15 mouse cellular contexts compared by ENCODE assay signal in the genomic region with DNA sequence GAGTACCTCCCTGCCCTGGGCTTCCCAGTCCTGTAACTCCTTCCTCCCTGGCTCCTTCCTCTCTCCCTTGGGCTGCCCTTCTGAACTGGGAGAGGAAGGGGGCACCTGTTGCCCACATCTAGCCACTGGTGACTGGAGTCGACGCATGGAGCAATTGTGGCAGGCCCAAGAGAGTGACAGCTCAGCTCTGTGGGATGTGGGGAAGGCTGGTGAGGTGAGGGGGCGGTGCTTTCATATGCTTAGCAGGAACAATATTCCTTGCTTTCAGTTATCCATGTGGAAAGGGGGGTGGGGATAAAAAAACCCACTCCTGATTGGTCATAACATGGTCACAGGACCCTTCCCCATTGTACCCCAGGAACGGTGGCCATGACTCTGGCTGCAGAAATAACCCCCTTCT. TPM values are rescaled to one million over a fixed set of nuclear protein-coding genes. Genes with fewer than 3 reads are reported as not detected.
A peak's percentile ranks its signal among the peaks of the same experiment; 100 is the strongest.
DNase-seq lines count a peak whose midpoint lies in the region; ATAC-seq and TF ChIP-seq lines count a peak whose summit lies in the region.
"Had no signal": no experiment of that assay in that cellular context is flagged by ENCODE, and none has a peak within 500 bp of the region (broad histone marks: within the 10 kb centered on the region; RNA-seq: fewer than 3 reads in every experiment).

No protein-coding gene starts in this region.

- no peak for DNase-seq in heart, adult 9 months (ENCODE audit: low spot score in 2 of 2)
- no peak for DNase-seq in lung, embryonic 14.5 days
- DNase-seq in lung, postnatal 25 days (ENCODE audit: low spot score) = no peak
- DNase-seq in thymus, adult 2 months = no peak
- DNase-seq in cerebellum, adult 11 months = no peak
- DNase-seq: cerebellum, adult 2 months; left cerebral cortex, postnatal 4 days; retina, postnatal 1 day; thymus, postnatal 36 days had no signal

- H3K4me1 ChIP-seq in heart, embryonic 12.5 days (replicated peaks) = peaks cover 13% of the 10 kb centered on the region; the same call in 1 of the 2 replicates
- H3K4me1 ChIP-seq in lung, embryonic 14.5 days (ENCODE audit: insufficient read depth) = no peaks in the 10 kb centered on the region; the same call in 1 of the 2 replicates
- H3K4me1 ChIP-seq in intestine, postnatal 0 days (replicated peaks; ENCODE audit: control insufficient read depth, insufficient read depth, low read length) = peaks cover 18% of the 10 kb centered on the region; the same call in 1 of the 2 replicates
- H3K4me1 ChIP-seq in thymus, adult 2 months (replicated peaks; ENCODE audit: control insufficient read depth, insufficient read depth, low read length) = no peaks in the 10 kb centered on the region

- no peak overlapping the region for H3K9ac ChIP-seq in heart, embryonic 12.5 days
- no peak overlapping the region for H3K9ac ChIP-seq in lung, embryonic 14.5 days
- no peak overlapping the region for H3K9ac ChIP-seq in intestine, postnatal 0 days (ENCODE audit: low read depth, low read length)
- H3K9ac ChIP-seq: hindbrain, embryonic 15.5 days; midbrain, embryonic 13.5 days; neural tube, embryonic 12.5 days had no signal

- H3K9me3 ChIP-seq in heart, embryonic 12.5 days (replicated peaks) = no peaks in the 10 kb centered on the region
- no peaks in the 10 kb centered on the region for H3K9me3 ChIP-seq in lung, embryonic 14.5 days (ENCODE audit: low read depth, low read length)
- H3K9me3 ChIP-seq in intestine, postnatal 0 days (ENCODE audit: control insufficient read depth) = no peaks in the 10 kb centered on the region
- H3K9me3 ChIP-seq: heart, embryonic 13.5 days; hindbrain, embryonic 15.5 days; midbrain, embryonic 13.5 days; neural tube, embryonic 12.5 days had no signal

- H3K36me3 ChIP-seq in heart, embryonic 12.5 days = no peaks in the 10 kb centered on the region
- H3K36me3 ChIP-seq in lung, embryonic 14.5 days (ENCODE audit: insufficient read depth) = no peaks in the 10 kb centered on the region
- H3K36me3 ChIP-seq in intestine, postnatal 0 days (ENCODE audit: control insufficient read depth, insufficient read depth) = no peaks in the 10 kb centered on the region; the same call in 1 of the 2 replicates
- H3K36me3 ChIP-seq in thymus, adult 2 months (ENCODE audit: control insufficient read depth, insufficient read depth, low read length) = no peaks in the 10 kb centered on the region
- H3K36me3 ChIP-seq: heart, embryonic 13.5 days; hindbrain, embryonic 15.5 days; midbrain, embryonic 13.5 days; neural tube, embryonic 12.5 days had no signal

- WGBS in heart, embryonic 12.5 days = 77% methylated on average over 4 of the region's 4 CpGs
- 75% methylated on average over 4 of the region's 4 CpGs for WGBS in lung, embryonic 14.5 days
- 59% methylated on average over 4 of the region's 4 CpGs for WGBS in intestine, postnatal 0 days
- WGBS in thymus, adult 2 months = 85% methylated on average over 4 of the region's 4 CpGs

- H3K27ac ChIP-seq in heart, embryonic 12.5 days (ENCODE audit: poor library complexity, severe bottlenecking) = no peak overlapping the region
- no peak overlapping the region for H3K27ac ChIP-seq in lung, embryonic 14.5 days (ENCODE audit: low read depth)
- H3K27ac ChIP-seq in intestine, postnatal 0 days (ENCODE audit: low read depth, low read length) = peak overlapping the region; percentile 77
- no peak overlapping the region for H3K27ac ChIP-seq in thymus, adult 2 months (ENCODE audit: control insufficient read depth, insufficient read depth, low read length)
- H3K27ac ChIP-seq: heart, embryonic 13.5 days; hindbrain, embryonic 15.5 days; midbrain, embryonic 13.5 days; neural tube, embryonic 12.5 days had no signal

- no peak overlapping the region for H3K4me3 ChIP-seq in heart, embryonic 12.5 days
- H3K4me3 ChIP-seq in lung, embryonic 14.5 days (ENCODE audit: low read depth, low read length) = no peak overlapping the region
- H3K4me3 ChIP-seq in intestine, postnatal 0 days (ENCODE audit: low read depth, low read length) = no peak overlapping the region
- H3K4me3 ChIP-seq in thymus, adult 2 months (ENCODE audit: control insufficient read depth, insufficient read depth, low read length) = no peak overlapping the region
- H3K4me3 ChIP-seq: hindbrain, embryonic 15.5 days; midbrain, embryonic 13.5 days; neural tube, embryonic 12.5 days had no signal

- H3K27me3 ChIP-seq in heart, embryonic 12.5 days (replicated peaks) = peaks cover 17% of the 10 kb centered on the region
- no peaks in the 10 kb centered on the region for H3K27me3 ChIP-seq in lung, embryonic 14.5 days (ENCODE audit: insufficient read depth, low read length)
- no peaks in the 10 kb centered on the region for H3K27me3 ChIP-seq in intestine, postnatal 0 days (replicated peaks; ENCODE audit: control insufficient read depth, insufficient read depth, low read length)
- no peaks in the 10 kb centered on the region for H3K27me3 ChIP-seq in thymus, adult 2 months (ENCODE audit: control insufficient read depth, insufficient read depth, low read length)
- H3K27me3 ChIP-seq: midbrain, embryonic 13.5 days; neural tube, embryonic 12.5 days had no signal

- no peak for TF ChIP-seq CTCF in lung, embryonic 14.5 days (IDR thresholded peaks at IDR 0.05; ENCODE audit: low read depth)
- TF ChIP-seq CTCF in intestine, postnatal 0 days (IDR thresholded peaks at IDR 0.05; ENCODE audit: low read depth) = no peak
- TF ChIP-seq CTCF in thymus, adult 2 months (IDR thresholded peaks at IDR 0.05; ENCODE audit: borderline replicate concordance, control insufficient read depth, extremely low read depth, insufficient read depth, low read length, poor library complexity) = no peak

- no peak for TF ChIP-seq POLR2A in thymus, adult 2 months (IDR thresholded peaks at IDR 0.05; ENCODE audit: control insufficient read depth, extremely low read depth, insufficient read depth, low read length, poor library complexity)

- H3K4me2 ChIP-seq in heart, embryonic 12.5 days = peak overlapping the region; percentile 70; the same call in 1 of the 2 replicates
- H3K4me2 ChIP-seq in lung, embryonic 14.5 days = peak overlapping the region; percentile 60
- H3K4me2 ChIP-seq in intestine, postnatal 0 days (replicated peaks; ENCODE audit: low read depth) = peak overlapping the region; percentile 65

- no peak for ATAC-seq in heart, embryonic 12.5 days (ENCODE audit: insufficient number of reproducible peaks, low FRiP score)
- ATAC-seq in lung, embryonic 14.5 days (ENCODE audit: insufficient read depth) = no peak
- ATAC-seq in intestine, postnatal 0 days = no peak
- ATAC-seq: midbrain, embryonic 13.5 days had no signal

RNA-seq across cellular contexts. Expression of gene Clmn, which starts 19.9 kb away (rescaled TPM):
- polyA plus RNA-seq in heart, embryonic 12.5 days (2016; fragmentation: Nextera tagmentation; extraction: Ambion mirVana) = 0.56 and 1.3 TPM in 2 replicates
- polyA plus RNA-seq in lung, embryonic 14.5 days (2014; fragmentation: Nextera tagmentation; extraction: Ambion mirVana) = 2.1 and 2.8 TPM in 2 replicates
- polyA plus RNA-seq in intestine, postnatal 0 days (2015; fragmentation: Nextera tagmentation; extraction: Ambion mirVana) = 8.8 and 9.3 TPM in 2 replicates
- 0.75 and 1.0 TPM in 2 replicates for polyA plus RNA-seq in thymus, adult 2 months (2012; rRNA removed)
